Mouse (Mus musculus) bone marrow macrophage, adult 2 months (primary cell): ENCODE results near the gene Ankar.

Source experiments
- CTCF ChIP-seq: IDR thresholded peaks from 2 replicates; pipeline ENCODE4 v1.5.1; 2012; ENCODE audit warnings: low read depth, mild to moderate bottlenecking, low read length, moderate library complexity
- POLR2A ChIP-seq: IDR thresholded peaks from 2 replicates; pipeline ENCODE4 v1.6.1; 2012; ENCODE audit warnings: mild to moderate bottlenecking, low read depth, low read length, borderline replicate concordance

GRCm38 (mm10) chr1:72700479-72700878 is at the start of gene Ankar:
- no peak for TF ChIP-seq POLR2A
- TF ChIP-seq CTCF, result no peak
